Mouse (Mus musculus): ENCODE results near the gene Slc22a21.
"Not testable (repeated sequence)": the region's sequence is repeated elsewhere in the genome, so short reads cannot be mapped to it uniquely, and the experiment has no call there.

Slc22a21 gene

GRCm38 (mm10) chr11:54002147-54002760, 22.1 kb upstream of the Slc22a21 start:
- DNase-seq (ENCODE audit: low spot score in 2 of 2) = peak; percentile 55 to 79

GRCm38 (mm10) chr11:53997661-53998060, 17.5 kb upstream of the Slc22a21 start:
- DNase-seq (ENCODE audit: low spot score in 2 of 2) = no peak

- no peak for DNase-seq (ENCODE audit: low spot score in 2 of 2)
Measured at GRCm38 (mm10) chr11:53992264-53992663, 12.1 kb upstream of the Slc22a21 start.

- no peak for DNase-seq (ENCODE audit: low spot score in 2 of 2)
Measured at GRCm38 (mm10) chr11:53989232-53989631, 9.1 kb upstream of the Slc22a21 start.

GRCm38 (mm10) chr11:53988081-53988480, 7.9 kb upstream of the Slc22a21 start:
- no peak for DNase-seq (ENCODE audit: low spot score in 2 of 2)

GRCm38 (mm10) chr11:53981396-53981795, 1.3 kb upstream of the Slc22a21 start:
- DNase-seq (ENCODE audit: low spot score in 2 of 2) = no peak

- DNase-seq (ENCODE audit: low spot score in 2 of 2) = not testable (repeated sequence)
Measured at GRCm38 (mm10) chr11:53979456-53979787, 710 bp downstream of the Slc22a21 start.

GRCm38 (mm10) chr11:53977672-53978071, 2.5 kb downstream of the Slc22a21 start:
- DNase-seq (ENCODE audit: low spot score in 2 of 2) = no peak

- DNase-seq (ENCODE audit: low spot score in 2 of 2) = no peak
Measured at GRCm38 (mm10) chr11:53975559-53975958, 4.6 kb downstream of the Slc22a21 start.

GRCm38 (mm10) chr11:53958984-53959383, 21.1 kb downstream of the Slc22a21 start:
- no peak for DNase-seq (ENCODE audit: low spot score in 2 of 2)

GRCm38 (mm10) chr11:53958176-53958575, 22.0 kb downstream of the Slc22a21 start:
- peak; percentile 27 to 69 for DNase-seq (ENCODE audit: low spot score in 2 of 2)

GRCm38 (mm10) chr11:53956636-53957035, 23.5 kb downstream of the Slc22a21 start:
- DNase-seq (ENCODE audit: low spot score in 2 of 2) = no peak

- no peak for DNase-seq (ENCODE audit: low spot score in 2 of 2)
Measured at GRCm38 (mm10) chr11:53954653-53955052, 25.5 kb downstream of the Slc22a21 start.

- DNase-seq (ENCODE audit: low spot score in 2 of 2) = not testable (repeated sequence)
Measured at GRCm38 (mm10) chr11:53950133-53950532, 30.0 kb downstream of the Slc22a21 start.

GRCm38 (mm10) chr11:53931944-53932318, 48.2 kb downstream of the Slc22a21 start:
- DNase-seq (ENCODE audit: low spot score in 2 of 2) = not testable (repeated sequence)

GRCm38 (mm10) chr11:53931091-53931943, 48.8 kb downstream of the Slc22a21 start:
- peak; percentile 30 to 73 for DNase-seq (ENCODE audit: low spot score in 2 of 2)

GRCm38 (mm10) chr11:53929741-53930140, 50.4 kb downstream of the Slc22a21 start:
- no peak for DNase-seq (ENCODE audit: low spot score in 2 of 2)

GRCm38 (mm10) chr11:53928585-53928984, 51.5 kb downstream of the Slc22a21 start:
- DNase-seq (ENCODE audit: low spot score in 2 of 2) = no peak

GRCm38 (mm10) chr11:53926303-53926702, 53.8 kb downstream of the Slc22a21 start:
- no peak for DNase-seq (ENCODE audit: low spot score in 2 of 2)

GRCm38 (mm10) chr11:53918851-53919250, 61.3 kb downstream of the Slc22a21 start:
- DNase-seq (ENCODE audit: low spot score in 2 of 2) = no peak

- DNase-seq (ENCODE audit: low spot score in 2 of 2) = no peak
Measured at GRCm38 (mm10) chr11:53911011-53911410, 69.1 kb downstream of the Slc22a21 start.

GRCm38 (mm10) chr11:53908686-53909085, 71.4 kb downstream of the Slc22a21 start:
- DNase-seq (ENCODE audit: low spot score in 2 of 2) = no peak

- DNase-seq (ENCODE audit: low spot score in 2 of 2) = no peak
Measured at GRCm38 (mm10) chr11:53904534-53904925, 75.6 kb downstream of the Slc22a21 start.
